In genomic region chr4:43727718-43728575, GRCm38 (mm10) we compare ENCODE assay signal across 11 mouse cellular contexts. TPM values are rescaled to one million over a fixed set of nuclear protein-coding genes. Genes with fewer than 3 reads are reported as not detected.
DNase-seq lines count a peak whose midpoint lies in the region; ATAC-seq and TF ChIP-seq lines count a peak whose summit lies in the region.
"Had no signal": no experiment of that assay in that cellular context is flagged by ENCODE, and none has a peak within 500 bp of the region (broad histone marks: within the 10 kb centered on the region; RNA-seq: fewer than 3 reads in every experiment).

No protein-coding gene starts in this region.

- H3K9me3 ChIP-seq in forebrain, embryonic 16.5 days (ENCODE audit: control insufficient read depth, low read length): no peaks in the 10 kb centered on the region
- H3K9me3 ChIP-seq in forebrain, embryonic 11.5 days (ENCODE audit: control insufficient read depth, low read length): no peaks in the 10 kb centered on the region
- no peaks in the 10 kb centered on the region for H3K9me3 ChIP-seq in lung, embryonic 14.5 days (ENCODE audit: low read depth, low read length)
- H3K9me3 ChIP-seq in heart, embryonic 16.5 days (replicated peaks; ENCODE audit: control insufficient read depth, low read length): no peaks in the 10 kb centered on the region

- no peak for ATAC-seq in forebrain, embryonic 16.5 days
- no peak for ATAC-seq in forebrain, embryonic 11.5 days (replicated peaks; ENCODE audit: low FRiP score)
- 0 out of 2 replicates have a peak, but pooled peaks have one; percentile 7 for ATAC-seq in lung, embryonic 14.5 days (ENCODE audit: insufficient read depth)
- peak; percentile 23; the same call in 1 of the 2 replicates for ATAC-seq in heart, embryonic 16.5 days (replicated peaks; ENCODE audit: extremely low read depth, insufficient read depth, low FRiP score)
- peak; percentile 70 for ATAC-seq in megakaryocyte progenitor cell, adult 5-6 weeks (replicated peaks; ENCODE audit: poor library complexity)

- 0 out of 2 replicates have a peak overlapping the region, but pooled peaks have one; percentile 10 for H3K27ac ChIP-seq in forebrain, embryonic 16.5 days (ENCODE audit: low read length)
- no peak overlapping the region for H3K27ac ChIP-seq in forebrain, embryonic 11.5 days (ENCODE audit: low read depth, low read length)
- peak overlapping the region; percentile 54 for H3K27ac ChIP-seq in lung, embryonic 14.5 days (ENCODE audit: low read depth)
- H3K27ac ChIP-seq in heart, embryonic 16.5 days (ENCODE audit: low read length): peak overlapping the region; percentile 92

- no peak overlapping the region for H3K4me3 ChIP-seq in forebrain, embryonic 16.5 days (replicated peaks; ENCODE audit: low read length)
- H3K4me3 ChIP-seq in forebrain, embryonic 11.5 days (ENCODE audit: low read depth, low read length): no peak overlapping the region
- H3K4me3 ChIP-seq in lung, embryonic 14.5 days (ENCODE audit: low read depth, low read length): no peak overlapping the region
- no peak overlapping the region for H3K4me3 ChIP-seq in heart, embryonic 16.5 days (ENCODE audit: low read length)

- H3K9ac ChIP-seq in forebrain, embryonic 16.5 days (replicated peaks; ENCODE audit: low read depth, low read length): no peak overlapping the region
- H3K9ac ChIP-seq in forebrain, embryonic 11.5 days (ENCODE audit: low read length): no peak overlapping the region
- no peak overlapping the region for H3K9ac ChIP-seq in lung, embryonic 14.5 days
- peak overlapping the region; percentile 56 for H3K9ac ChIP-seq in heart, embryonic 16.5 days (ENCODE audit: low read length)

- H3K4me2 ChIP-seq in forebrain, embryonic 16.5 days (ENCODE audit: low read length): no peak overlapping the region
- no peak overlapping the region for H3K4me2 ChIP-seq in forebrain, embryonic 11.5 days (ENCODE audit: low read depth, low read length, severe bottlenecking)
- no peak overlapping the region for H3K4me2 ChIP-seq in lung, embryonic 14.5 days
- H3K4me2 ChIP-seq in heart, embryonic 16.5 days (ENCODE audit: low read depth, low read length): peak overlapping the region; percentile 44

- 67% methylated on average over 7 of the region's 7 CpGs for WGBS in forebrain, embryonic 16.5 days
- 81% methylated on average over 7 of the region's 7 CpGs for WGBS in forebrain, embryonic 11.5 days
- WGBS in lung, embryonic 14.5 days: 62% methylated on average over 7 of the region's 7 CpGs
- WGBS in heart, embryonic 16.5 days: 52% methylated on average over 7 of the region's 7 CpGs

- DNase-seq in forebrain, embryonic 11.5 days (ENCODE audit: low spot score): no peak
- DNase-seq in lung, embryonic 14.5 days: peak; percentile 36
- DNase-seq in lung, postnatal 14 days: no peak
- no peak for DNase-seq in layer of hippocampus, adult 9-10 months (ENCODE audit: low spot score)
- DNase-seq in left cerebral cortex, postnatal 14 days (ENCODE audit: low spot score in 2 of 2): no peak
- DNase-seq: cerebellum, adult 11 months; right cerebral cortex, postnatal 14 days had no signal

- no peak for TF ChIP-seq CTCF in lung, embryonic 14.5 days (IDR thresholded peaks at IDR 0.05; ENCODE audit: low read depth)

- no peaks in the 10 kb centered on the region for H3K27me3 ChIP-seq in forebrain, embryonic 16.5 days (replicated peaks; ENCODE audit: control insufficient read depth, insufficient read depth, low read length)
- no peaks in the 10 kb centered on the region for H3K27me3 ChIP-seq in forebrain, embryonic 11.5 days (ENCODE audit: control insufficient read depth, insufficient read depth, low read length)
- H3K27me3 ChIP-seq in lung, embryonic 14.5 days (ENCODE audit: insufficient read depth, low read length): no peaks in the 10 kb centered on the region
- H3K27me3 ChIP-seq in heart, embryonic 16.5 days (ENCODE audit: control insufficient read depth, insufficient read depth, low read length): 0 out of 2 replicates have a peak, but pooled peaks cover 2% of the 10 kb centered on the region

- no peaks in the 10 kb centered on the region for H3K4me1 ChIP-seq in forebrain, embryonic 16.5 days (replicated peaks; ENCODE audit: control insufficient read depth, insufficient read depth, low read length)
- H3K4me1 ChIP-seq in forebrain, embryonic 11.5 days (replicated peaks; ENCODE audit: control insufficient read depth, insufficient read depth, low read length): no peaks in the 10 kb centered on the region
- H3K4me1 ChIP-seq in lung, embryonic 14.5 days (ENCODE audit: insufficient read depth): peaks cover 25% of the 10 kb centered on the region
- H3K4me1 ChIP-seq in heart, embryonic 16.5 days (ENCODE audit: control insufficient read depth, insufficient read depth, low read length): peaks cover 51% of the 10 kb centered on the region

- intact Hi-C loops in left cerebral cortex, postnatal 14 days (cut with DNase I): no loop called here

- no peaks in the 10 kb centered on the region for H3K36me3 ChIP-seq in forebrain, embryonic 16.5 days (ENCODE audit: control insufficient read depth, insufficient read depth)
- H3K36me3 ChIP-seq in forebrain, embryonic 11.5 days (ENCODE audit: control insufficient read depth, insufficient read depth, low read length): no peaks in the 10 kb centered on the region
- no peaks in the 10 kb centered on the region for H3K36me3 ChIP-seq in lung, embryonic 14.5 days (ENCODE audit: insufficient read depth)
- H3K36me3 ChIP-seq in heart, embryonic 16.5 days (ENCODE audit: control insufficient read depth, insufficient read depth): no peaks in the 10 kb centered on the region

RNA-seq across cellular contexts. Expression of gene Hrct1, which starts 1.0 kb away (rescaled TPM):
- polyA plus RNA-seq in forebrain, embryonic 16.5 days (2015; fragmentation: Nextera tagmentation; extraction: Ambion mirVana): 0.34 and 0.47 TPM in 2 replicates
- not detected in 2 replicates for polyA plus RNA-seq in forebrain, embryonic 11.5 days (2014; fragmentation: Nextera tagmentation; extraction: Ambion mirVana)
- polyA plus RNA-seq in lung, embryonic 14.5 days (2014; fragmentation: Nextera tagmentation; extraction: Ambion mirVana): 0.58 and 0.93 TPM in 2 replicates
- 1.4 and 1.7 TPM in 2 replicates for polyA plus RNA-seq in heart, embryonic 16.5 days (2015; fragmentation: Nextera tagmentation; extraction: Ambion mirVana)
- not detected in 2 replicates for total RNA-seq in megakaryocyte progenitor cell, adult 5-6 weeks (2015)
- not detected in 2 replicates for total RNA-seq in megakaryocyte progenitor cell, adult 5-6 weeks (2017)
- total RNA-seq in left cerebral cortex, postnatal 14 days (2021): under 1 TPM; 0.64 to 0.68 TPM

RNA-seq across cellular contexts. Expression of gene Spaar, which starts 1.9 kb away (rescaled TPM):
- polyA plus RNA-seq in forebrain, embryonic 16.5 days (2015; fragmentation: Nextera tagmentation; extraction: Ambion mirVana): 0.10 and 0.16 TPM in 2 replicates
- polyA plus RNA-seq in forebrain, embryonic 11.5 days (2014; fragmentation: Nextera tagmentation; extraction: Ambion mirVana): not detected in 2 replicates
- polyA plus RNA-seq in lung, embryonic 14.5 days (2014; fragmentation: Nextera tagmentation; extraction: Ambion mirVana): 0.28 and 0.38 TPM in 2 replicates
- polyA plus RNA-seq in heart, embryonic 16.5 days (2015; fragmentation: Nextera tagmentation; extraction: Ambion mirVana): 0.42 and 0.54 TPM in 2 replicates
- total RNA-seq in megakaryocyte progenitor cell, adult 5-6 weeks (2015): not detected in 2 replicates
- total RNA-seq in megakaryocyte progenitor cell, adult 5-6 weeks (2017): not detected in 2 replicates
- under 1 TPM; 0.48 to 0.53 TPM for total RNA-seq in left cerebral cortex, postnatal 14 days (2021)

RNA-seq across cellular contexts. Expression of gene Olfr71, which starts 17.9 kb away (rescaled TPM):
- 0.09 TPM in 1 of 2 replicates, not detected in the other for polyA plus RNA-seq in forebrain, embryonic 16.5 days (2015; fragmentation: Nextera tagmentation; extraction: Ambion mirVana)
- not detected in 2 replicates for polyA plus RNA-seq in forebrain, embryonic 11.5 days (2014; fragmentation: Nextera tagmentation; extraction: Ambion mirVana)
- polyA plus RNA-seq in lung, embryonic 14.5 days (2014; fragmentation: Nextera tagmentation; extraction: Ambion mirVana): not detected in 2 replicates
- polyA plus RNA-seq in heart, embryonic 16.5 days (2015; fragmentation: Nextera tagmentation; extraction: Ambion mirVana): not detected in 2 replicates
- total RNA-seq in megakaryocyte progenitor cell, adult 5-6 weeks (2015): not detected in 2 replicates
- total RNA-seq in megakaryocyte progenitor cell, adult 5-6 weeks (2017): not detected in 2 replicates
- not detected for total RNA-seq in left cerebral cortex, postnatal 14 days (2021)
- total RNA-seq: heart, postnatal 36 days had no signal

RNA-seq across cellular contexts. Expression of gene Olfr70, which starts 27.3 kb away (rescaled TPM):
- not detected in 2 replicates for polyA plus RNA-seq in forebrain, embryonic 16.5 days (2015; fragmentation: Nextera tagmentation; extraction: Ambion mirVana)
- polyA plus RNA-seq in forebrain, embryonic 11.5 days (2014; fragmentation: Nextera tagmentation; extraction: Ambion mirVana): not detected in 2 replicates
- polyA plus RNA-seq in lung, embryonic 14.5 days (2014; fragmentation: Nextera tagmentation; extraction: Ambion mirVana): not detected in 2 replicates
- polyA plus RNA-seq in heart, embryonic 16.5 days (2015; fragmentation: Nextera tagmentation; extraction: Ambion mirVana): not detected in 2 replicates
- not detected in 2 replicates for total RNA-seq in megakaryocyte progenitor cell, adult 5-6 weeks (2015)
- not detected in 2 replicates for total RNA-seq in megakaryocyte progenitor cell, adult 5-6 weeks (2017)
- not detected for total RNA-seq in left cerebral cortex, postnatal 14 days (2021)
- total RNA-seq: heart, postnatal 36 days had no signal

RNA-seq across cellular contexts. Expression of gene Olfr159, which starts 42.9 kb away (rescaled TPM):
- not detected in 2 replicates for polyA plus RNA-seq in forebrain, embryonic 16.5 days (2015; fragmentation: Nextera tagmentation; extraction: Ambion mirVana)
- polyA plus RNA-seq in forebrain, embryonic 11.5 days (2014; fragmentation: Nextera tagmentation; extraction: Ambion mirVana): not detected in 2 replicates
- polyA plus RNA-seq in lung, embryonic 14.5 days (2014; fragmentation: Nextera tagmentation; extraction: Ambion mirVana): not detected in 2 replicates
- polyA plus RNA-seq in heart, embryonic 16.5 days (2015; fragmentation: Nextera tagmentation; extraction: Ambion mirVana): not detected in 2 replicates
- not detected in 2 replicates for total RNA-seq in megakaryocyte progenitor cell, adult 5-6 weeks (2015)
- not detected in 2 replicates for total RNA-seq in megakaryocyte progenitor cell, adult 5-6 weeks (2017)
- not detected for total RNA-seq in left cerebral cortex, postnatal 14 days (2021)
- total RNA-seq: heart, postnatal 36 days had no signal

Comparison
In these comparisons a context has a peak if more than half of its experiments do, and no peak if none do; other contexts are left out.
1. ATAC-seq: peak in lung, embryonic 14.5 days (single experiment), heart, embryonic 16.5 days (single experiment) and megakaryocyte progenitor cell, adult 5-6 weeks (single experiment); none in forebrain, embryonic 16.5 days (single experiment) and forebrain, embryonic 11.5 days (single experiment).